Mouse (Mus musculus) ES-E14 (cell line): ENCODE data around the gene Stac2. TPM values are rescaled to one million over a fixed set of nuclear protein-coding genes. Genes with fewer than 3 reads are reported as not detected.

ENCODE experiments used
- DNase-seq: peaks from one replicate; pipeline ENCODE4 v3.0.0-alpha.2; 2013; ENCODE audit warnings: low read depth, low spot score
- H3K27ac ChIP-seq: 2 replicates; pipeline ENCODE4 v1.5.1; 2012; ENCODE audit warnings: low read depth, mild to moderate bottlenecking, low read length, moderate library complexity, mixed read lengths; ENCODE audit not compliant: poor library complexity, insufficient read depth, severe bottlenecking
- H3K36me3 ChIP-seq: 2 replicates; pipeline ENCODE4 v1.6.1; 2012; ENCODE audit warnings: mild to moderate bottlenecking, low read length, moderate library complexity, mixed read lengths; ENCODE audit not compliant: control insufficient read depth, poor library complexity, insufficient read depth, severe bottlenecking
- H3K4me1 ChIP-seq, 2 experiments: fragments of 150-350 bp in 1 of 2; sonication (generic) in 1 of 2; 2 replicates each; pipeline ENCODE4 v1.6.1; 2012; ENCODE audit warnings: low read length in 2 of 2, mild to moderate bottlenecking in 1 of 2, mixed read lengths in 1 of 2; ENCODE audit not compliant: control insufficient read depth in 2 of 2, insufficient read depth in 2 of 2, poor library complexity in 1 of 2
- H3K4me3 ChIP-seq, 2 experiments: fragments of 150-350 bp in 1 of 2; sonication (generic) in 1 of 2; 2 replicates each; pipeline ENCODE4 v1.5.1; 2012; ENCODE audit warnings: low read length in 2 of 2, low read depth in 1 of 2, mild to moderate bottlenecking in 1 of 2, mixed read lengths in 1 of 2; ENCODE audit not compliant: insufficient read depth in 1 of 2, poor library complexity in 1 of 2, severe bottlenecking in 1 of 2
- H3K9ac ChIP-seq: 2 replicates; pipeline ENCODE4 v1.6.1; 2012; ENCODE audit warnings: low read depth, mild to moderate bottlenecking, low read length, mixed read lengths; ENCODE audit not compliant: poor library complexity, insufficient read depth, severe bottlenecking
- H3K9me3 ChIP-seq: fragments of 150-350 bp; sonication (generic); 2 replicates; pipeline ENCODE4 v1.6.1; 2012; ENCODE audit warnings: low read depth, mild to moderate bottlenecking, low read length; ENCODE audit not compliant: control insufficient read depth, insufficient read depth
- CHD2 ChIP-seq: IDR thresholded peaks from 2 replicates; pipeline ENCODE4 v1.6.1; 2014; ENCODE audit warnings: mild to moderate bottlenecking, low read depth, low read length, inconsistent platforms
- HCFC1 ChIP-seq: IDR thresholded peaks from 2 replicates; pipeline ENCODE4 v1.6.1; 2012; ENCODE audit warnings: low read length, inconsistent platforms, borderline replicate concordance; ENCODE audit not compliant: insufficient read depth
- MAFK ChIP-seq: IDR thresholded peaks from 2 replicates; pipeline ENCODE4 v1.6.1; 2014; ENCODE audit warnings: mild to moderate bottlenecking, low read depth, low read length, inconsistent platforms; ENCODE audit not compliant: insufficient read depth
- ZC3H11A ChIP-seq: IDR thresholded peaks from 2 replicates; pipeline ENCODE4 v1.6.1; 2012; ENCODE audit warnings: low read depth, mild to moderate bottlenecking, inconsistent platforms, low read length, borderline replicate concordance
- ZNF384 ChIP-seq: IDR thresholded peaks from 2 replicates; pipeline ENCODE4 v1.6.1; 2012; ENCODE audit warnings: low read depth, low read length, inconsistent platforms
- in situ Hi-C, 2 experiments: fragments of 600-800 bp; cut with MboI; formaldehyde crosslinking; loops; one replicate each; pipeline ENCODE4 v1.15.1; 2025; ENCODE audit warnings: low sequenced_read_pairs in 2 of 2, inconsistent platforms in 1 of 2; ENCODE audit not compliant: unreplicated experiment in 2 of 2
- total RNA-seq: library from RNA; depleted of rRNA; stranded (reverse); fragments of 300-350 nt; gene quantifications from 2 replicates; pipeline ENCODE4 v1.2.3, GENCODE M21; 2012

Stac2 gene
- total RNA-seq, 1 experiment = 2.1 TPM

GRCm38 (mm10) chr11:98027785-98028184 is 25.5 kb downstream of the Stac2 start:
- Histone ChIP-seq H3K9ac (peak overlapping the region; percentile 100), H3K36me3 (peaks cover 33% of the 10 kb centered on the region), H3K4me1 (peaks cover 0 to 8% of the 10 kb centered on the region in 2 experiments; a peak in 2 of 4 replicates), H3K27ac (no peak overlapping the region; the same call in 1 of the 2 replicates), H3K4me3 (peak overlapping the region; percentile 70 to 94), H3K9me3 (no peaks in the 10 kb centered on the region)
- no peak for TF ChIP-seq HCFC1
- no peak for TF ChIP-seq MAFK
- no peak for TF ChIP-seq ZNF384
- no peak for TF ChIP-seq CHD2
- no peak for TF ChIP-seq ZC3H11A
- DNase-seq = no peak
- in situ Hi-C loops = no loop called here

- DNase-seq = no peak
- in situ Hi-C loops = no loop called here
Observed at GRCm38 (mm10) chr11:98027297-98027688, 26.0 kb downstream of the Stac2 start.

GRCm38 (mm10) chr11:98026570-98027296 is 26.5 kb downstream of the Stac2 start, which contains the start of gene Rpl19:
TSS of gene Rpl19 (plus strand) at chr11:98026710.
- Histone ChIP-seq H3K4me3 (peak within 1 kb of the TSS; percentile 70 to 94), H3K27ac (peak within 1 kb of the TSS; percentile 87), H3K4me1 (peaks cover 0 to 8% of the 10 kb centered on the region in 2 experiments; a peak in 2 of 4 replicates), H3K9ac (peak within 1 kb of the TSS; percentile 100), H3K36me3 (peaks cover 33% of the 10 kb centered on the region), H3K9me3 (no peaks in the 10 kb centered on the region)
- peak; percentile 83 for DNase-seq
- in situ Hi-C loops = no loop called here
- TF ChIP-seq HCFC1 (peak; percentile 69; the same call in 1 of the 2 replicates), CHD2 (peak; percentile 86), MAFK (no peak)

More at GRCm38 (mm10) chr11:98027297-98027688, 26.0 kb downstream of the Stac2 start:
- TF ChIP-seq MAFK = no peak
- no peak for TF ChIP-seq ZNF384
- TF ChIP-seq ZC3H11A = no peak
- no peak for TF ChIP-seq CHD2
- TF ChIP-seq HCFC1 = no peak
- H3K9ac ChIP-seq = peak overlapping the region; percentile 100
- peaks cover 0 to 8% of the 10 kb centered on the region in 2 experiments; a peak in 2 of 4 replicates for H3K4me1 ChIP-seq
- no peaks in the 10 kb centered on the region for H3K9me3 ChIP-seq
- H3K27ac ChIP-seq = peak overlapping the region; percentile 87
- peak overlapping the region; percentile 70 to 94 for H3K4me3 ChIP-seq
- peaks cover 33% of the 10 kb centered on the region for H3K36me3 ChIP-seq

GRCm38 (mm10) chr11:98026248-98026569 is 27.1 kb downstream of the Stac2 start:
- peaks cover 0 to 11% of the 10 kb centered on the region in 2 experiments; a peak in 2 of 4 replicates for H3K4me1 ChIP-seq
- peak overlapping the region; percentile 65 to 70 for H3K4me3 ChIP-seq
- peaks cover 32% of the 10 kb centered on the region for H3K36me3 ChIP-seq
- peak overlapping the region; percentile 90 for H3K9ac ChIP-seq
- DNase-seq = no peak
- no peaks in the 10 kb centered on the region for H3K9me3 ChIP-seq
- TF ChIP-seq MAFK = no peak
- no peak for TF ChIP-seq ZNF384
- no peak for TF ChIP-seq CHD2
- TF ChIP-seq ZC3H11A = no peak
- no peak for TF ChIP-seq HCFC1
- in situ Hi-C loops = no loop called here
- peak overlapping the region; percentile 54; the same call in 1 of the 2 replicates for H3K27ac ChIP-seq
